Mouse (Mus musculus): Measurements from ENCODE around the gene Srp68. TPM values are rescaled to one million over a fixed set of nuclear protein-coding genes. Genes with fewer than 3 reads are reported as not detected.
A peak's percentile ranks its signal among the peaks of the same experiment; 100 is the strongest.

Gene Srp68
- polyA plus RNA-seq, 1 experiment from 2014 or later: 75.3 TPM

DNA sequence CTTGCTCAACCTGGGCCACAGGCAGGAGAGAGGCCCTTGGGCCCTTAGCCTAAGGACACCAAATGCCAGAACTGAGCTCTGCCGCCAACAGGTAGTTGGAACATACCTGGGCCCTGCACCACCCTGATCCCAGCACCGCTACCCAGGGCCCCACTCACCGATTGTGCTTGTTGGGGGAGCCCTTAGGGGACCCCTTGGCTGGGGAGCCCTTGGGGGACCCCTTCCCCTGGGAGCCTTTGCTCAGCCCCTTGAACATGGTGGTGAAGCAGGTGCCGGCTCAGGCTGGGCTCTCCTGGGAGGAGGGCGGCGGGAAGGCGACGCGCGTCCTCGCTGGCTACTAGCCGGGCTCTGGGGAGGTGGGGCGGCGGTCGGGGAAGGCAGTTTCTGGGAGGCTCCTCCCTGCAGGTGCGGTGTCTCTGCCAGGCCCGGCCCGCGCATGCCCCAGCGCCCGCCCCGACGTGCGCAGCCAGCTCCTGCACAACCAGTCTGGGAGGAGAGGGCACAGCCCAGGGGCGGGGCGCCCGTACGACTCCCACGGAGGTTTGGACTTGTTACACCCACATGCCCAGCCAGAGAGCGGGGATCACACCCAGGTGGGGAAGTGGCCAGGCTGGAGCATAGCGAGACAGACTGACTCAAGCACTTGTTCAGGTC is 36.1 kb downstream of the Srp68 start, which contains the start of gene Evpl:
TSS of gene Evpl (minus strand) at position 336 of the 654 bp plus-strand sequence.
- Histone ChIP-seq H3K27me3 (ENCODE audit: control insufficient read depth, insufficient read depth, low read depth, low read length) (no peaks in the 10 kb centered on the region; the same call in 1 of the 2 replicates), H3K4me3 (ENCODE audit: low read length) (peak within 1 kb of the TSS; percentile 44), H3K27ac (ENCODE audit: low read length) (peak within 1 kb of the TSS; percentile 80)

DNA sequence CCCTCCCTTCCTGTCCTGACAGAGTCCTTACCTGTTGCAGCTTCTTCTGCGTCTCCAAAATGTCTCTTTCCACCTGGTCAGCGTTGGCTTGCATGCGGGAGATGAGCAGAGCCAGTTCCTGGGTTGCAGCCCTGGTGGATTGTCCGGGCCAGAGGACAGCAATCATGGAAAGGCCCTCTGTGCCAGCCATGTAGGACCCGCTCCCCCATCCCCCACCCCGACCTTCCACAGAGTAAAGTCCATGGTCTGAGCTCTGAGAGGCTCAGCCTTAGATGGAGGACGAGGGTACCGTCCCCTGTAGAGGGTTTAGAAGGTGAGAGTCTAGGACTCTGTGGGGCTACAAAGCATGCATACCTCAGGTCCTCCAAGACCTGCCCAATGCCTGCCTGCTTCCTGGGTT is 39.1 kb downstream of the Srp68 start:
- peaks cover 9% of the 10 kb centered on the region for H3K4me1 ChIP-seq (replicated peaks; ENCODE audit: control insufficient read depth, insufficient read depth, low read length)
- H3K36me3 ChIP-seq (ENCODE audit: control insufficient read depth, insufficient read depth, low read length): no peaks in the 10 kb centered on the region
- no peaks in the 10 kb centered on the region for H3K9me3 ChIP-seq (ENCODE audit: control insufficient read depth, low read length)
- H3K27ac ChIP-seq (ENCODE audit: low read length): no peak overlapping the region
- no peak for ATAC-seq (ENCODE audit: low read depth)
- H3K4me2 ChIP-seq (ENCODE audit: low read depth, low read length): no peak overlapping the region
- WGBS: 80% methylated on average over 8 of the region's 8 CpGs
- H3K27me3 ChIP-seq (ENCODE audit: control insufficient read depth, insufficient read depth, low read depth, low read length): no peaks in the 10 kb centered on the region; the same call in 1 of the 2 replicates
- H3K4me3 ChIP-seq (ENCODE audit: low read length): no peak overlapping the region
- H3K9ac ChIP-seq (ENCODE audit: low read length): no peak overlapping the region

More for the DNA sequence above, 36.1 kb downstream of the Srp68 start, which contains the start of gene Evpl:
- no peaks in the 10 kb centered on the region for H3K9me3 ChIP-seq (ENCODE audit: control insufficient read depth, low read length)
- peak; percentile 95 for ATAC-seq (ENCODE audit: low read depth)
- H3K9ac ChIP-seq (ENCODE audit: low read length): peak within 1 kb of the TSS; percentile 63
- 11% methylated on average over 31 of the region's 31 CpGs for WGBS
- H3K36me3 ChIP-seq (ENCODE audit: control insufficient read depth, insufficient read depth, low read length): no peaks in the 10 kb centered on the region
- peaks cover 8% of the 10 kb centered on the region for H3K4me1 ChIP-seq (replicated peaks; ENCODE audit: control insufficient read depth, insufficient read depth, low read length)
- H3K4me2 ChIP-seq (ENCODE audit: low read depth, low read length): peak within 1 kb of the TSS; percentile 52

DNA sequence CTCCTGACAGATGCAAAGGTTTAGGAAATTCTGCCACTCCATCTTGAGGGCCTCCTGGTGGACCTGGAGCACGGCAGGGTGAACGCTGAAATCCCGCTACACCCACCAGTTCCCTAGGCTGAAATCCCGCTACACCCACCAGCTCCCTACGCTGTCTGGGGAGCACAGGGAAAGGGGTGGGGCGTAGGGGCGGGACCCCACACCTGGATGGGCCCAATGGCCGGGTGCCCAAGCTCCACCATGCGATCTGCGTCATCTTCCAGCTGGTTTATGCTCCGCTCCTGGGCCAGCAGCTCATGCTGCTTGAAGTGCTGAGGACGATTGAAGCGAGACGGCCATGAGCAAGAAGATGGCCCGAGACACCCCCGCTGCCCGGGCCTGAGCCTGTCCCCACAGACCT is 41.6 kb downstream of the Srp68 start:
- Histone ChIP-seq H3K9ac (ENCODE audit: low read length) (no peak overlapping the region), H3K4me2 (ENCODE audit: low read depth, low read length) (no peak overlapping the region), H3K9me3 (ENCODE audit: control insufficient read depth, low read length) (no peaks in the 10 kb centered on the region), H3K27ac (ENCODE audit: low read length) (no peak overlapping the region), H3K4me1 (replicated peaks; ENCODE audit: control insufficient read depth, insufficient read depth, low read length) (peaks cover 18% of the 10 kb centered on the region), H3K4me3 (ENCODE audit: low read length) (no peak overlapping the region), H3K36me3 (ENCODE audit: control insufficient read depth, insufficient read depth, low read length) (no peaks in the 10 kb centered on the region), H3K27me3 (ENCODE audit: control insufficient read depth, insufficient read depth, low read depth, low read length) (no peaks in the 10 kb centered on the region; the same call in 1 of the 2 replicates)
- WGBS: 45% methylated on average over 17 of the region's 17 CpGs
- no peak for ATAC-seq (ENCODE audit: low read depth)

DNA sequence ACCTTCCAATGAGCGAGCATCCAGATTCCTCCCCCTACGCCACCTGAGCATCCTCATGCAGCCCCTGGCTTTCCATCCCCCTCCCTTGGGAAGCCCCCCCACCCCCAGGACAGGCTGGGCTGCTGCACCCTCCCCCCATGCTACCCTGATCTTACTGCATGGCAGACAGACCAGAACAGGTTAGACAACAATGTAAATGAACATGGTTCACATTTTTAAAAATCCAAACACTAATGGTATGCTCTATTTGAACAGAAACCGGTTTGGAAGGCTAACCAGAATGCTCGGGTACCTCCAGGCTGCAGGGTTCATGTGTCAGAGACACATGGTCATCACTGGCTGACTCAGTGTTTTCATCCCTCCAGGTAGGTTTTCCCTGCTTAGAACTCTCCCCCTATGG is 45.3 kb downstream of the Srp68 start:
- 64% methylated on average over 4 of the region's 4 CpGs for WGBS
- Histone ChIP-seq H3K36me3 (ENCODE audit: control insufficient read depth, insufficient read depth, low read length) (peaks cover 4% of the 10 kb centered on the region; the same call in 1 of the 2 replicates), H3K4me3 (ENCODE audit: low read length) (no peak overlapping the region), H3K27ac (ENCODE audit: low read length) (peak overlapping the region; percentile 66), H3K9me3 (ENCODE audit: control insufficient read depth, low read length) (no peaks in the 10 kb centered on the region), H3K27me3 (ENCODE audit: control insufficient read depth, insufficient read depth, low read depth, low read length) (peaks cover 5% of the 10 kb centered on the region), H3K4me2 (ENCODE audit: low read depth, low read length) (no peak overlapping the region), H3K4me1 (replicated peaks; ENCODE audit: control insufficient read depth, insufficient read depth, low read length) (peaks cover 18% of the 10 kb centered on the region), H3K9ac (ENCODE audit: low read length) (no peak overlapping the region)
- peak; percentile 67; the same call in 1 of the 2 replicates for ATAC-seq (ENCODE audit: low read depth)

DNA sequence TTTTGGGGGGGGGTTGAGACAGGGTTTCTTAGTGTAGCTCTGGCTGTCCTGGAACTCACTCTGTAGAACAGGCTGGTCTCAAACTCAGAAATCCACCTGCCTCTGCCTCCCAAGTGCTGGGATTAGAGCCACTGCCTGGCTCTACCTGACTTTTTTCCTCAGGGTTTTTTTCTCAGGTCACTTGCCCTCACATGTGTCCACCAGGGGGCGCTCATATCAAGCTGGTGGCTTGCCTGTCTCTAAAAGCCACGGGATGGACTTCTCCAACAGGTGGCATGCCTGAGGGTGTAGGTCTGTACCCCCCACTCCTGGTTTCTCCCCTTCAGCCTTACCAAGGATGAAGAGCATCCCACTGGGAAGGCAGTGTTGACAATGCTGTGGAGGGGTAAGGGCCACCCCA is 47.6 kb downstream of the Srp68 start:
- Histone ChIP-seq H3K27ac (ENCODE audit: low read length) (no peak overlapping the region), H3K4me1 (replicated peaks; ENCODE audit: control insufficient read depth, insufficient read depth, low read length) (peaks cover 24% of the 10 kb centered on the region), H3K36me3 (ENCODE audit: control insufficient read depth, insufficient read depth, low read length) (peaks cover 7% of the 10 kb centered on the region; the same call in 1 of the 2 replicates), H3K27me3 (ENCODE audit: control insufficient read depth, insufficient read depth, low read depth, low read length) (peaks cover 23% of the 10 kb centered on the region), H3K9ac (ENCODE audit: low read length) (no peak overlapping the region), H3K9me3 (ENCODE audit: control insufficient read depth, low read length) (peaks cover 2% of the 10 kb centered on the region; the same call in 1 of the 2 replicates), H3K4me2 (ENCODE audit: low read depth, low read length) (no peak overlapping the region), H3K4me3 (ENCODE audit: low read length) (no peak overlapping the region)
- ATAC-seq (ENCODE audit: low read depth): peak; percentile 26; the same call in 1 of the 2 replicates
- WGBS: 0% methylated on average over 2 of the region's 2 CpGs

DNA sequence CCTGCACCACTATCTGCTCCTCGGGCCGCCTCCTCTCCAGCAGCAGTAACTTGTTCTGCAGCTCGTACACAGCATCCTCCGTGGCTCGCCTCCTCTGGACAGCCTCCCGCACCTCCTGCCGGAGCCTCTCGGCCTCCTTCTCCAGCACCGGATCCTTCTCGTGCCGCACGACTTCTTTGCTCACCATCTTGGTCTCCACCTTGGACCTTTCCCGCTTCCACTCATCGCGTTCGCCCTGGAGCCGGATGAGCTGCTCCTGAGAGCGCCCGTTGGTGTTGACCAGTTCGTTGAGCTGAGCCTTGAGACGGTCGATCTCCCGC is 51.3 kb downstream of the Srp68 start:
- peaks cover 22% of the 10 kb centered on the region for H3K4me1 ChIP-seq (replicated peaks; ENCODE audit: control insufficient read depth, insufficient read depth, low read length)
- no peak for ATAC-seq (ENCODE audit: low read depth)

DNA sequence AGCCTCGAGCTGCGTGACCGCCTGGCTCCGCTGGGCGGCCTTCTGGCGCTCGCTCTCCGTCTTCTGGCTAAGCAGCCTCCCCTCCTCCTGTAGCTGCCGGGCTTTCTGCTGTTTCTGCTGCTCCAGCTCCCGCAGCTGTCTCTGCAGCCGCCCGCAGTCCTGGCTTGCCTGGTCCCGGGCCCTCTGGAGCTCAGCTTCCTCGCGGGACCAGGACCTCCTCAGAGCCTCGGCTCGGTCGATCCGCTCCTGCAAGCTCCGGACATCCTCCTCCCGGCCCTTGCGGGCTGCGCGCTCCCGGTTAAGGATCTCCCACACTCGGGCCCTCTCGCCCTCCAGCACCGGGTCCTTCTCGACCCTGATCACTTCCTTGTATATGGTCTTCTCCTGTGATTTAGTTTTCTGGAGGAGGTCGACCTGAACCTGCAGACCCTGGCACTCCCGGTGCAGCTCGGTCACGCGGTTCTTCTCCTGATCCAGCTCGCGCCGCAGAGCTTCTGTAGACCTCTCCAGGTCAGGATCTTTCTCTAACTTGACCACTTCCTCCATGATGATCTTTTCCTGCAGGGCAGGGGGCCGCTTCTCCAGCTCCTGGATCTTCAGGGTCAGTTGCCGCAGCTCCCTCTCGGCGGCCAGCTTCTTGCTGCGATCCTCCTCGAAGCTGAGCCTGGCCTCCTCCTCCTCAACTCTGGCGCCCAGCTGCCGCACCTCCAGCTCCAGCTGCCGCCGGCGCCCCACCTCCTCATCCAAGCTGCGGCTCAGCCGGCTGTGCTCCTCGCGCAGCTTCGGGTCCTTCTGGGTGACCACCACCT is 51.9 kb downstream of the Srp68 start:
- peak overlapping the region; percentile 35 for H3K4me3 ChIP-seq (ENCODE audit: low read length)
- WGBS: 17% methylated on average over 53 of the region's 53 CpGs
- ATAC-seq (ENCODE audit: low read depth): no peak
- H3K4me2 ChIP-seq (ENCODE audit: low read depth, low read length): peak overlapping the region; percentile 59
- H3K36me3 ChIP-seq (ENCODE audit: control insufficient read depth, insufficient read depth, low read length): peaks cover 7% of the 10 kb centered on the region; the same call in 1 of the 2 replicates
- H3K9ac ChIP-seq (ENCODE audit: low read length): peak overlapping the region; percentile 39
- H3K27ac ChIP-seq (ENCODE audit: low read length): no peak overlapping the region
- peaks cover 2% of the 10 kb centered on the region; the same call in 1 of the 2 replicates for H3K9me3 ChIP-seq (ENCODE audit: control insufficient read depth, low read length)
- H3K4me1 ChIP-seq (replicated peaks; ENCODE audit: control insufficient read depth, insufficient read depth, low read length): peaks cover 22% of the 10 kb centered on the region
- H3K27me3 ChIP-seq (ENCODE audit: control insufficient read depth, insufficient read depth, low read depth, low read length): peaks cover 23% of the 10 kb centered on the region

More for the DNA sequence above, 51.3 kb downstream of the Srp68 start:
- H3K27me3 ChIP-seq (ENCODE audit: control insufficient read depth, insufficient read depth, low read depth, low read length): peaks cover 23% of the 10 kb centered on the region
- no peak overlapping the region for H3K27ac ChIP-seq (ENCODE audit: low read length)
- H3K9me3 ChIP-seq (ENCODE audit: control insufficient read depth, low read length): peaks cover 2% of the 10 kb centered on the region; the same call in 1 of the 2 replicates
- H3K4me3 ChIP-seq (ENCODE audit: low read length): peak overlapping the region; percentile 35
- H3K9ac ChIP-seq (ENCODE audit: low read length): peak overlapping the region; percentile 39
- H3K4me2 ChIP-seq (ENCODE audit: low read depth, low read length): peak overlapping the region; percentile 59
- WGBS: 18% methylated on average over 23 of the region's 23 CpGs
- peaks cover 7% of the 10 kb centered on the region; the same call in 1 of the 2 replicates for H3K36me3 ChIP-seq (ENCODE audit: control insufficient read depth, insufficient read depth, low read length)

DNA sequence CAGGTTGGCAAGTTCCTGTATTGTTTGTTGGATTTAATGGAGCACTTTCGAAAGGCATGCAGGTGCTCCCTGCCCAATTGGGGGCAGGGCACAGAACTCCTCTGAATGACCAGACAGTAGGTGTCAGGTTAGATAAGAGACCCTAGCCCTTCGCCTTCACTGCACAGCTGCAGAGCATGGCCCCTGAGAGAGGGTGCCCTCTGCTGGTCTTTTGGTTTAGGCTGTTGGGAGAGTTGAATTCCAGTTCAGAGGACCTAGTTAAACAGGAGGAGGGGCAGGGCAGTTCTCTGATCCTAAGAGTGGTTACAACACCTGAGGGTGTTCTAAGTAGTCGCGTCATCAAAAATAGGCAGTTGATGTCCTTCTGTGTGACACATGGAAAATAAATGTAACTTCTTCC is 54.1 kb downstream of the Srp68 start:
- 0 out of 2 replicates have a peak overlapping the region, but pooled peaks have one; percentile 5 for H3K9ac ChIP-seq (ENCODE audit: low read length)
- peak overlapping the region; percentile 97 for H3K27ac ChIP-seq (ENCODE audit: low read length)
- 14% methylated on average over 4 of the region's 4 CpGs for WGBS
- peaks cover 27% of the 10 kb centered on the region for H3K4me1 ChIP-seq (replicated peaks; ENCODE audit: control insufficient read depth, insufficient read depth, low read length)
- no peak overlapping the region for H3K4me2 ChIP-seq (ENCODE audit: low read depth, low read length)
- H3K4me3 ChIP-seq (ENCODE audit: low read length): no peak overlapping the region
- peaks cover 23% of the 10 kb centered on the region for H3K27me3 ChIP-seq (ENCODE audit: control insufficient read depth, insufficient read depth, low read depth, low read length)
- peaks cover 3% of the 10 kb centered on the region; the same call in 1 of the 2 replicates for H3K36me3 ChIP-seq (ENCODE audit: control insufficient read depth, insufficient read depth, low read length)
- H3K9me3 ChIP-seq (ENCODE audit: control insufficient read depth, low read length): peaks cover 2% of the 10 kb centered on the region; the same call in 1 of the 2 replicates
- ATAC-seq (ENCODE audit: low read depth): peak; percentile 27; the same call in 1 of the 2 replicates

Data from lung, embryonic 16.5 days (tissue).